Mouse (Mus musculus) stomach, adult 2 months (tissue): ENCODE data around the gene Adcy2. TPM values are rescaled to one million over a fixed set of nuclear protein-coding genes. Genes with fewer than 3 reads are reported as not detected.

Source experiments
- polyA plus RNA-seq: library from polyadenylated mRNA; depleted of rRNA; stranded (reverse); fragments of >200 nt; gene quantifications from 2 replicates; pipeline ENCODE4 v1.2.3, GENCODE M21; 2012; rRNA removed

Adcy2 gene
- polyA plus RNA-seq = 1.2 and 1.9 TPM in 2 replicates

DNA sequence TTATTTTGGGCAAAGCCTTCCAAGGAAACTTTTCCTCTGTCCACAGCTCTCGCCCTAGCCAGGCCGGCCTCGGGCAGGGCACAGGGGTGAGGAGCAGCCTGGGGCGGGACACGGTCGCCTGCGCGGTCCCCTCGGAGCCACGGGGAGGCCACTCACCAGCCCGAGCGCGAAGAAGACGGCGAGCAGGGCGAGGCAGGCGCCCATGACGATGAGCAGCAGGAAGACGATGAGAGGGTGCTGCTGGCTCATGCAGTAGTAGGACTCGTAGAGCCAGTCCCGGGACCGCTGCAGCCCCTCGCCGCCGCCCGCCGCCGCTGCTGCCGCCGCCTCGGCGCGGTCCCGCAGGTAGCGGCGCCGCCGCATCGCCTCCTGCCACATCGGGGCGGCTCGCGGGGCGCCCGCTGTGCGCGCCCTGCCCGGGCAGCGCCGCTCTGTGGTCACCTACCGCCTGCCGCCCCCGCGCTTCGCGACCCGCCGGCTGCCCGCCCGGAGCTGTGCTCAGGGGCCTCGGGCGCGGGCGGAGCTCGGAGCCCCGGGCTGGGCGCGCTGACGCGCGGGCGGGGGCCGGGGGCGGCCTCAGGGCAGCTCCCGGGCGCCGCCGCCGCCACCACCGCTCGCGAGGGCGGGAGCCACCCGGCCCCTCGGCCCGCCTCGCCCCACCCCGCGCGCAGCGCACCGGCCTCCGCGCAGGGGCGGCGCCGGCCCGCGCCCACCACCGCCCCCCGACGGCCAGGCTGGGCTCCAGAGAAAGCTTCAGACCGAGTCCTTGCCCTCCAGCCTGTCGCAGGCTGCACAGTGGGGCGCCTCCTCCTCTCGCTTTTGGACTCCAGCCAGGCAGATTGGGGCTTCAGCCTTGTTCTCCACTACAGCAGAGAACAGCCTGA is at the start of gene Adcy2:
Adcy2 (minus strand) TSS at position 624 of the 884 bp plus-strand sequence.

GRCm38 (mm10) chr13:68597199-68597598 is 402.1 kb downstream of the Adcy2 start, which contains the start of gene 1700001L19Rik:
1700001L19Rik (plus strand) TSS chr13:68597421.

DNA sequence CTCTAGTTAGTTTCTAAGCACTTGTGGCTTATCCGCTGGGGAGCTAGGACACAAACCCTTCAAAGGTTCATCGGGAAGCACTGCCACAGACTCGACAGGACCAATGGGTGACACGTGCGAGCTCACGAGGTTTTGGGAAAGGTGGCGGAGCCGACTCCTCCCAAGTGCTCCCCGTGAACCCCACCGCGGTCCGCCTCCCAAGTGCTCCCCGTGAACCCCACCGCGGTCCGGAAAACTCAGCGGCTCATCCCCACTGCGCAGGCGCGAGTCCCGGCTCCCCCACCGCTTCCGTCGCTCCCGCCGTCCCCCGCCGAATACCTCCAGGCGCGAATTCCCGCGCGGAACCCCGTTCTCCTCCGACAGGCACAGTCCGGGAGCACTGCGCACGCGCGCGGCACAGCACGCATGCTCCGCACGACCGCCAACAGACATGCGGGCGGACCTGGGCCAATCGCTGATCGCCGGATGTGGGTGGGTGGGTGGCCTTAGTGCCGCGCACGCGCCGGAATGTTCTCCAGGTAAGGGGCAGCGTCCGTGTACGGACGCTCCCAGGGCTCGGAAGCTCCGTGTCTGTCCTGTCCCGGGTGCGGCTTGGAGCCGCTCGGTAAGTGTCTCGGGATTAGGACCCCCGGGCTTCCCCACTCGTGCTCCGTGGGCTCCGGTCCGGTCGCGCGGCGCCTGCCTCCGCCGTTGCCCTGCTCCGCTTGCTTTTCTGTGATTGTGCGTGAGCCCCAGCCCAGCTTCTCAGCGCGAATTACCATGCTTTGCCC is 417.4 kb downstream of the Adcy2 start, which contains the start of the genes Mtrr and Fastkd3:
Mtrr (minus strand) TSS at position 403 of the 770 bp plus-strand sequence.
Fastkd3 (plus strand) TSS at position 488 of the 770 bp plus-strand sequence.

